Mouse (Mus musculus) layer of hippocampus, postnatal 36 days (tissue): ENCODE data around the gene Erfe. TPM values are rescaled to one million over a fixed set of nuclear protein-coding genes. Genes with fewer than 3 reads are reported as not detected.

Source experiments
- DNase-seq, 2 experiments: peaks; one replicate each; pipeline ENCODE4 v3.0.0; 2022
- total RNA-seq, 2 experiments: library from RNA; stranded (reverse); gene quantifications; 2 replicates each; pipeline ENCODE4 v1.2.3; 2021

The Erfe gene
- total RNA-seq: not detected

- DNase-seq: peak; percentile 25 to 38
These were observed at the start of gene Erfe for GRCm38 (mm10) chr1:91366215-91367108. Gene Erfe (plus strand): TSS chr1:91366430.

GRCm38 (mm10) chr1:91317656-91318055, 48.6 kb upstream of the Erfe start:
- DNase-seq: no peak

GRCm38 (mm10) chr1:91321760-91322438, 44.3 kb upstream of the Erfe start, which contains the start of gene Espnl:
Gene Espnl (plus strand): TSS chr1:91322075.
- no peak for DNase-seq

- DNase-seq: no peak
These were observed 41.6 kb upstream of the Erfe start for GRCm38 (mm10) chr1:91324646-91325045.

GRCm38 (mm10) chr1:91325488-91326042, 40.7 kb upstream of the Erfe start:
- DNase-seq: no peak

GRCm38 (mm10) chr1:91332102-91332501, 34.1 kb upstream of the Erfe start:
- peak in 1 of 2 experiments; percentile 26 for DNase-seq

- DNase-seq: no peak
These were observed 32.6 kb upstream of the Erfe start for GRCm38 (mm10) chr1:91333582-91333981.

GRCm38 (mm10) chr1:91337355-91337754, 28.9 kb upstream of the Erfe start:
- no peak for DNase-seq

- DNase-seq: no peak
These were observed 22.2 kb upstream of the Erfe start for GRCm38 (mm10) chr1:91344001-91344400.

GRCm38 (mm10) chr1:91344921-91345685, 21.1 kb upstream of the Erfe start:
- no peak for DNase-seq

GRCm38 (mm10) chr1:91346892-91347291, 19.3 kb upstream of the Erfe start:
- DNase-seq: peak; percentile 45 to 51

- no peak for DNase-seq
These were observed 15.4 kb upstream of the Erfe start, which contains the start of gene Klhl30 for GRCm38 (mm10) chr1:91350841-91351240. Gene Klhl30 (plus strand): TSS chr1:91351016.

- DNase-seq: no peak
These were observed 15.0 kb upstream of the Erfe start for GRCm38 (mm10) chr1:91351249-91351648.

GRCm38 (mm10) chr1:91352277-91352676, 14.0 kb upstream of the Erfe start:
- no peak for DNase-seq

- DNase-seq: no peak
These were observed 10.1 kb upstream of the Erfe start for GRCm38 (mm10) chr1:91356105-91356504.

- DNase-seq: no peak
These were observed 4.1 kb upstream of the Erfe start for GRCm38 (mm10) chr1:91362113-91362512.

- DNase-seq: no peak
These were observed 1.2 kb upstream of the Erfe start for GRCm38 (mm10) chr1:91364822-91365644.

GRCm38 (mm10) chr1:91365816-91366214, 415 bp upstream of the Erfe start:
- DNase-seq: no peak

GRCm38 (mm10) chr1:91367295-91367694, 1.1 kb downstream of the Erfe start:
- no peak for DNase-seq

GRCm38 (mm10) chr1:91369408-91369807, 3.2 kb downstream of the Erfe start:
- no peak for DNase-seq

- no peak for DNase-seq
These were observed 3.8 kb downstream of the Erfe start for GRCm38 (mm10) chr1:91370055-91370454.
